Mouse (Mus musculus) heart, adult 2 months (tissue): ENCODE data around the gene Rnd2. TPM values are rescaled to one million over a fixed set of nuclear protein-coding genes. Genes with fewer than 3 reads are reported as not detected.
"Not testable (repeated sequence)": the region's sequence is repeated elsewhere in the genome, so short reads cannot be mapped to it uniquely, and the experiment has no call there.

Source experiments
- DNase-seq, 2 experiments: peaks; one replicate each; pipeline ENCODE4 v3.0.0; 2021
- H3K27ac ChIP-seq: fragments of 200-600 bp; 2 replicates; pipeline ENCODE4 v1.8.1; 2022
- H3K27me3 ChIP-seq: fragments of 200-500 bp; 2 replicates; pipeline ENCODE4 v1.6.1; 2012; ENCODE audit warnings: mild to moderate bottlenecking, low read length, inconsistent platforms, mixed read lengths; ENCODE audit not compliant: control insufficient read depth, insufficient read depth
- H3K36me3 ChIP-seq: fragments of 200-500 bp; 2 replicates; pipeline ENCODE4 v1.6.1; 2012; ENCODE audit warnings: low read length, inconsistent platforms; ENCODE audit not compliant: control insufficient read depth, insufficient read depth
- H3K4me1 ChIP-seq: fragments of 200-500 bp; 2 replicates; pipeline ENCODE4 v1.6.1; 2011; ENCODE audit warnings: low read length; ENCODE audit not compliant: control insufficient read depth, insufficient read depth
- H3K4me3 ChIP-seq: fragments of 200-600 bp; 2 replicates; pipeline ENCODE4 v1.8.1; 2022
- H3K79me2 ChIP-seq: fragments of 200-500 bp; replicated peaks from 2 replicates; pipeline ENCODE4 v1.6.1; 2012; ENCODE audit warnings: mild to moderate bottlenecking, inconsistent platforms, low read length, moderate library complexity, mixed read lengths; ENCODE audit not compliant: control insufficient read depth, insufficient read depth
- H3K9ac ChIP-seq: fragments of 200-500 bp; 2 replicates; pipeline ENCODE4 v1.6.1; 2012; ENCODE audit warnings: low read depth, mild to moderate bottlenecking, control low read depth, inconsistent platforms, low read length, mixed read lengths
- CTCF ChIP-seq: fragments of 200-600 bp; IDR thresholded peaks from 2 replicates; pipeline ENCODE4 v1.8.1; 2022; ENCODE audit warnings: antibody characterized with exemption, mild to moderate bottlenecking, moderate library complexity
- EP300 ChIP-seq: fragments of 200-500 bp; IDR thresholded peaks from 2 replicates; pipeline ENCODE4 v1.6.1; 2011; ENCODE audit warnings: low read depth, low read length, control low read depth; ENCODE audit not compliant: insufficient read depth
- POLR2A ChIP-seq: fragments of 200-500 bp; IDR thresholded peaks from 2 replicates; pipeline ENCODE4 v1.6.1; 2011; ENCODE audit warnings: mild to moderate bottlenecking, low read depth, low read length, control low read depth; ENCODE audit not compliant: insufficient read depth
- WGBS: fragments of 180-500 bp; shearing (Covaris S2); methylation state at CpG from one replicate; pipeline ENCODE4 v1.1.7; 2018; 5-methylcytosine and 5-hydroxymethylcytosine counted together
- intact Hi-C: fragments of 180-260 bp; cut with DNase I; formaldehyde crosslinking; loops from one replicate; pipeline ENCODE4 v1.15.1; 2025
- polyA plus RNA-seq: library from polyadenylated mRNA; depleted of rRNA; stranded (reverse); fragments of >200 nt; gene quantifications from 2 replicates; pipeline ENCODE4 v1.2.3, GENCODE M21; 2012
- total RNA-seq, 2 experiments: library from RNA; stranded (reverse); gene quantifications; 2 replicates each; pipeline ENCODE4 v1.2.3; 2021

The Rnd2 gene
- total and polyA plus RNA-seq, 3 experiments: 5.8 to 8.0 (median 6.5) TPM

DNA sequence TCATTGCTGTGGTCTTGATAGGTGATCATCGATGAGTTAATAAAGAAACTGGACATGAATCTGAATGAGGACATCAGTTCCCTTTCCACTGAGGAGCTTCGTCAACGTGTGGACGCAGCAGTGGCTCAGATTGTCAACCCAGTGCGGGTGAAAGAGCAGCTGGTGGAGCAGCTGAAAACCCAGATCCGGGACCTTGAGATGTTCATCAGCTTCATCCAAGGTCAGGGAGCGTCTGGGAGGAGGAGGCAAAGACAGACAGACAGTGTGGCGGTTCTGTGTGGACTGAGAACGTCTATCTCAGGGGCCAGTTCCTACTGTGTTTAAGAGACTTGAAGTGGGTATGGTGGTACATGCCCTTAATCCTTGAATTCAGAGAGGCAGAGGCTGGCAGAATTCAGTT is 33.5 kb upstream of the Rnd2 start:
- 89% methylated on average over 9 of the region's 9 CpGs for WGBS
- peaks cover under 1% of the 10 kb centered on the region; the same call in 1 of the 2 replicates for H3K4me1 ChIP-seq

GRCm38 (mm10) chr11:101433396-101433795 is 31.4 kb upstream of the Rnd2 start:
- H3K4me3 ChIP-seq: no peak overlapping the region
- H3K36me3 ChIP-seq: no peaks in the 10 kb centered on the region; the same call in 1 of the 2 replicates
- TF ChIP-seq CTCF (no peak), POLR2A (no peak), EP300 (no peak)
- no peaks in the 10 kb centered on the region for H3K4me1 ChIP-seq
- no peak overlapping the region for H3K9ac ChIP-seq
- 78% methylated on average over 13 of the region's 13 CpGs for WGBS
- H3K27ac ChIP-seq: no peak overlapping the region
- intact Hi-C loops: no loop called here
- H3K79me2 ChIP-seq: no peaks in the 10 kb centered on the region
- H3K27me3 ChIP-seq: no peaks in the 10 kb centered on the region
- DNase-seq: no peak

More for the DNA sequence above, 33.5 kb upstream of the Rnd2 start:
- H3K4me3 ChIP-seq: no peak overlapping the region
- H3K27me3 ChIP-seq: no peaks in the 10 kb centered on the region
- H3K27ac ChIP-seq: no peak overlapping the region
- H3K9ac ChIP-seq: no peak overlapping the region
- no peak for DNase-seq
- TF ChIP-seq EP300 (no peak), CTCF (no peak)
- peaks cover 2% of the 10 kb centered on the region for H3K36me3 ChIP-seq
- intact Hi-C loops: no loop called here
- H3K79me2 ChIP-seq: no peaks in the 10 kb centered on the region

- Histone ChIP-seq H3K36me3 (no peaks in the 10 kb centered on the region; the same call in 1 of the 2 replicates), H3K27ac (no peak overlapping the region), H3K9ac (no peak overlapping the region), H3K4me3 (no peak overlapping the region), H3K27me3 (no peaks in the 10 kb centered on the region), H3K4me1 (no peaks in the 10 kb centered on the region), H3K79me2 (no peaks in the 10 kb centered on the region)
- 68% methylated on average over 4 of the region's 4 CpGs for WGBS
- no peak for DNase-seq
- TF ChIP-seq EP300: no peak
- TF ChIP-seq CTCF: no peak
- no peak for TF ChIP-seq POLR2A
- intact Hi-C loops: no loop called here
These were observed 29.0 kb upstream of the Rnd2 start for GRCm38 (mm10) chr11:101435831-101436230.

- intact Hi-C loops: no loop called here
- TF ChIP-seq EP300: no peak
- TF ChIP-seq POLR2A: no peak
- no peak for TF ChIP-seq CTCF
- no peaks in the 10 kb centered on the region for H3K27me3 ChIP-seq
- 84% methylated on average over 4 of the region's 4 CpGs for WGBS
- H3K27ac ChIP-seq: no peak overlapping the region
- H3K4me3 ChIP-seq: no peak overlapping the region
- H3K36me3 ChIP-seq: no peaks in the 10 kb centered on the region; the same call in 1 of the 2 replicates
- H3K4me1 ChIP-seq: no peaks in the 10 kb centered on the region
- H3K9ac ChIP-seq: no peak overlapping the region
- no peaks in the 10 kb centered on the region for H3K79me2 ChIP-seq
- no peak for DNase-seq
These were observed 27.9 kb upstream of the Rnd2 start for GRCm38 (mm10) chr11:101436916-101437315.

- H3K36me3 ChIP-seq, H3K4me1 ChIP-seq, H3K4me3 ChIP-seq, H3K27ac ChIP-seq, H3K9ac ChIP-seq, intact Hi-C loops, DNase-seq, H3K79me2 ChIP-seq, H3K27me3 ChIP-seq: not testable (repeated sequence)
- 43% methylated on average over 3 of the region's 3 CpGs for WGBS
These were observed 26.8 kb upstream of the Rnd2 start for GRCm38 (mm10) chr11:101438006-101438405.

DNA sequence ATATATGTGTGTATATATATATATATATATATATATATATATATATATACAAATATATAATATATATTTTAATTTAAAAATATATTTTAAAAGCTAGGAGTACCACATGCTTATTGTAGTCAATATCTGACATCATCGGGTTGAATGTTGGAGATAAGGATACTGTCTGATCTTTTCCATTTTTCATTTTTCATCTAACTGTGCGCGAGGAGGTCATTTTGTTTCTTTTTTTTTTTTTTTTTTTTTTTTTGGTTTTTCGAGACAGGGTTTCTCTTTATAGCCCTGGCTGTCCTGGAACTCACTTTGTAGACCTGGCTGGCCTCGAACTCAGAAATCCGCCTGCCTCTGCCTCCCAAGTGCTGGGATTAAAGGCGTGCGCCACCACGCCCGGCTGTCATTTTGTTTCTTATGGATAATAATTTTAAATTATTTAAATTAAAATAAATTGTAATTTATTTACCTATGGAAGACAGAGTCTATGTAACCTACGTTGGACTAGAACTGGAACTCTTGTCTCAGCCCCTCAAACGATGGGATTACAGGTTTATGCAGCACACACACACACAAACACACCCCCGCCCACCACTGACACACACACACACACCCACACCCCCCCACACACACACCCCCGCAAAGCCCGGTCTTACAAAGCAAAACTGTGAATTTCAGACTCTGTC is 23.2 kb upstream of the Rnd2 start:
- H3K27ac ChIP-seq, H3K79me2 ChIP-seq, DNase-seq, H3K9ac ChIP-seq, H3K27me3 ChIP-seq, H3K4me3 ChIP-seq, H3K4me1 ChIP-seq: not testable (repeated sequence)
- WGBS: 44% methylated on average over 15 of the region's 15 CpGs
- H3K36me3 ChIP-seq: peaks cover 18% of the 10 kb centered on the region
- intact Hi-C loops: loop anchor here (2.0 to 5.0 kb wide), 2 partner anchors 15 to 354 kb away; partner anchors contain the start of gene Mlx
